Mouse (Mus musculus): ENCODE measurements at regions not wholly inside any gene's neighbourhood (a gene's known extent, or its start where the extent isn't known, plus 50 kb on each side); places are given as distances from the start of the nearest gene placed in this dataset.

DNA sequence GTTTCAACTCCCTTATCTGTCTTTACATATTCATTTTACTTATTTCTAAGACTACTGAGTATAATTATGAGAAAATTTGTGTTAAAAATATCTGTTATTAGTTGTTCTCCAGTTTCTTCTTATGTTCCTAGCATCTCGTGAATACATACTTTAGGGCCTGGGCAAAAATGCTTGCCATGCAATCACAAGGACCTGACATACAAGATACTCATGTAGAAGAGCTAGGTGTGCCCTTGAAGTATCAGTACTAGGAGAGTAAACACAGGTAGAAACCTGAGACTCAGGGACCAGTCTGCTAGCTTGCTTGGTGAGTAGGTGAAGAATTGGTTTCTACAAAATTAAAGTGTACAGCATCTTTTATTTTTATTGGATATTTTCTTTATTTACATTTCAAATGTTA, 101.7 kb downstream of the Klf6 start:
- Histone ChIP-seq H3K9me3 (replicated peaks; ENCODE audit: insufficient read depth, low read length) (no peaks in the 10 kb centered on the region), H3K4me3 (ENCODE audit: control insufficient read depth in 1 of 2, insufficient read depth in 1 of 2, low read depth in 2 of 2, low read length in 2 of 2) (no peak overlapping the region), H3K4me1 (ENCODE audit: control insufficient read depth in 1 of 2, insufficient read depth in 2 of 2, low read length in 2 of 2) (no peaks in the 10 kb centered on the region), H3K27me3 (ENCODE audit: control insufficient read depth in 1 of 2, insufficient read depth in 2 of 2, low read length in 2 of 2) (no peaks in the 10 kb centered on the region; a peak in 1 of 4 replicates), H3K9ac (ENCODE audit: control insufficient read depth, low read depth, low read length, poor library complexity, severe bottlenecking) (no peak overlapping the region), H3K27ac (ENCODE audit: control insufficient read depth, low read depth, low read length) (no peak overlapping the region), H3K36me3 (ENCODE audit: control insufficient read depth in 1 of 2, insufficient read depth in 2 of 2, low read length in 2 of 2) (no peaks in the 10 kb centered on the region), H3K79me2 (ENCODE audit: control insufficient read depth, insufficient read depth, low read length, poor library complexity) (no peaks in the 10 kb centered on the region)
- DNase-seq (ENCODE audit: low read depth, low spot score), result no peak
- no peak for TF ChIP-seq MAX (IDR thresholded peaks at IDR 0.05; ENCODE audit: low read length)
- TF ChIP-seq GATA1 (IDR thresholded peaks at IDR 0.05; ENCODE audit: low read depth, low read length), result no peak
- TF ChIP-seq ZMIZ1 (IDR thresholded peaks at IDR 0.05; ENCODE audit: low read depth, low read length), result no peak
- no peak for TF ChIP-seq USF2 (IDR thresholded peaks at IDR 0.05; ENCODE audit: borderline replicate concordance in 1 of 2, insufficient read depth in 1 of 2, low read depth in 1 of 2, low read length in 2 of 2)
- TF ChIP-seq MYC (IDR thresholded peaks at IDR 0.05; ENCODE audit: low read depth, low read length), result no peak
- TF ChIP-seq MAFK (IDR thresholded peaks at IDR 0.05; ENCODE audit: borderline replicate concordance, low read depth, low read length), result no peak
- TF ChIP-seq E2F4 (IDR thresholded peaks at IDR 0.05; ENCODE audit: borderline replicate concordance, low read depth, low read length), result no peak
- TF ChIP-seq CHD1 (IDR thresholded peaks at IDR 0.05; ENCODE audit: low read depth, low read length), result no peak
- no peak for TF ChIP-seq JUND (IDR thresholded peaks at IDR 0.05; ENCODE audit: low read depth, low read length)
- no peak for TF ChIP-seq EP300 (IDR thresholded peaks at IDR 0.05; ENCODE audit: low read depth in 1 of 2, low read length in 2 of 2)

DNA sequence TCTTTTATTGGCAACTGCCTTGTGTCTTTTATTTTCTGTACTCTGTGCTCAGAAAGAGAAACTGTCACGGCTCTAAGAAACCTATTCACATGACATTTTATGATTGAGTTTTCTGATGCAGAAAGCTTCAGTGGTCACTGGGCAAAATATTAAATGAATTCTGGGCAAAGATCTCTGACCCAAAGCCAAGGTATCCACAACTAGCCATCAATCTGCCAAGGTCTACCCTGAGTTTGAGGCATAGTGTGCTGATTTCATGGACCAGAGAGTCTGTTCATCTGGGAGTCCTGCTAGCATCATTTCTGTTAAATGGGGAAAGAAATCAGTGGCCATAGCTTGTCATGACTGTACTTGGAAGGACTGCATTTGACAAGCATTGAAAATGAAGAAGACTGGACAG, 103.3 kb downstream of the Klf6 start:
- H3K36me3 ChIP-seq (ENCODE audit: control insufficient read depth in 1 of 2, insufficient read depth in 2 of 2, low read length in 2 of 2), result no peaks in the 10 kb centered on the region
- no peaks in the 10 kb centered on the region for H3K79me2 ChIP-seq (ENCODE audit: control insufficient read depth, insufficient read depth, low read length, poor library complexity)
- no peak for DNase-seq (ENCODE audit: low read depth, low spot score)

DNA sequence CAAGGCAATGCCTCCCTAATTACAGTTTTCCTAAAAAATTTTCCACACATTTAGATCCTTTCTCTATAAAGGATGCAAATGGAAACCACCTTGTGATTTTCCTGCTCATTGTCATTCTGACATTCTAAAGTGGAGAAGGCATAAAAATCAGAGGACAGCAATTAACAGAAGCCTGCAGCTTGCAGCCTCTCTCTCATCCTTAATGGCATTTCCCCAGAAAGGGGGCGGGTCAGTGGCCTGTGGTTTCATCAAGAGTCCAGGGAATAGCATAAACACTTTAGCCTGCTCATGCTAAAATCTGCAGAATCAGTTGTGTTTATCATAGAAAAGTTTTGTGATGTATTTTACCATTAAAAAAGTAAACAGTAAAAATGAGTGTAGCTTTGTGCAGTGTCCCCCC, 117.3 kb downstream of the Klf6 start:
- no peak for TF ChIP-seq CTCF (IDR thresholded peaks at IDR 0.05 in 2 of 3, conservative IDR thresholded peaks at IDR 0.05 in 1 of 3; ENCODE audit: control insufficient read depth in 1 of 3, insufficient read depth in 1 of 3, low read depth in 2 of 3, low read length in 3 of 3, poor library complexity in 1 of 3, severe bottlenecking in 1 of 3)
- TF ChIP-seq E2F4 (IDR thresholded peaks at IDR 0.05; ENCODE audit: borderline replicate concordance, low read depth, low read length), result no peak
- no peak for TF ChIP-seq RAD21 (IDR thresholded peaks at IDR 0.05; ENCODE audit: low read depth, low read length)
- TF ChIP-seq CHD1 (IDR thresholded peaks at IDR 0.05; ENCODE audit: low read depth, low read length), result no peak
- no peak for TF ChIP-seq POLR2A (IDR thresholded peaks at IDR 0.05; ENCODE audit: control insufficient read depth in 1 of 2, insufficient read depth in 1 of 2, low read depth in 1 of 2, low read length in 2 of 2, poor library complexity in 1 of 2)
- no peak for TF ChIP-seq ZMIZ1 (IDR thresholded peaks at IDR 0.05; ENCODE audit: low read depth, low read length)
- TF ChIP-seq ETS1 (IDR thresholded peaks at IDR 0.05; ENCODE audit: low read depth, low read length), result no peak
- Histone ChIP-seq H3K9ac (ENCODE audit: control insufficient read depth, low read depth, low read length, poor library complexity, severe bottlenecking) (no peak overlapping the region), H3K36me3 (ENCODE audit: control insufficient read depth in 1 of 2, insufficient read depth in 2 of 2, low read length in 2 of 2) (no peaks in the 10 kb centered on the region), H3K4me1 (ENCODE audit: control insufficient read depth in 1 of 2, insufficient read depth in 2 of 2, low read length in 2 of 2) (no peaks in the 10 kb centered on the region), H3K4me3 (ENCODE audit: control insufficient read depth in 1 of 2, insufficient read depth in 1 of 2, low read depth in 2 of 2, low read length in 2 of 2) (no peak overlapping the region), H3K9me3 (replicated peaks; ENCODE audit: insufficient read depth, low read length) (no peaks in the 10 kb centered on the region), H3K79me2 (ENCODE audit: control insufficient read depth, insufficient read depth, low read length, poor library complexity) (no peaks in the 10 kb centered on the region), H3K27ac (ENCODE audit: control insufficient read depth, low read depth, low read length) (no peak overlapping the region), H3K27me3 (ENCODE audit: control insufficient read depth in 1 of 2, insufficient read depth in 2 of 2, low read length in 2 of 2) (no peaks in the 10 kb centered on the region)
- DNase-seq (ENCODE audit: low read depth, low spot score), result no peak

More for the DNA sequence above, 103.3 kb downstream of the Klf6 start:
- Histone ChIP-seq H3K4me1 (ENCODE audit: control insufficient read depth in 1 of 2, insufficient read depth in 2 of 2, low read length in 2 of 2) (no peaks in the 10 kb centered on the region), H3K9ac (ENCODE audit: control insufficient read depth, low read depth, low read length, poor library complexity, severe bottlenecking) (no peak overlapping the region), H3K4me3 (ENCODE audit: control insufficient read depth in 1 of 2, insufficient read depth in 1 of 2, low read depth in 2 of 2, low read length in 2 of 2) (no peak overlapping the region), H3K27ac (ENCODE audit: control insufficient read depth, low read depth, low read length) (no peak overlapping the region), H3K9me3 (replicated peaks; ENCODE audit: insufficient read depth, low read length) (no peaks in the 10 kb centered on the region), H3K27me3 (ENCODE audit: control insufficient read depth in 1 of 2, insufficient read depth in 2 of 2, low read length in 2 of 2) (no peaks in the 10 kb centered on the region; a peak in 1 of 4 replicates)
- TF ChIP-seq GATA1 (IDR thresholded peaks at IDR 0.05; ENCODE audit: low read depth, low read length), result no peak
- TF ChIP-seq TCF12 (IDR thresholded peaks at IDR 0.05; ENCODE audit: low read depth, low read length), result no peak
- TF ChIP-seq MXI1 (IDR thresholded peaks at IDR 0.05; ENCODE audit: low read depth, low read length), result no peak
- TF ChIP-seq TBP (IDR thresholded peaks at IDR 0.05; ENCODE audit: low read depth, low read length), result no peak
- TF ChIP-seq POLR2AphosphoS5 (IDR thresholded peaks at IDR 0.05; ENCODE audit: borderline replicate concordance, low read depth, low read length), result no peak
- TF ChIP-seq MYC (IDR thresholded peaks at IDR 0.05; ENCODE audit: low read depth, low read length), result no peak
